Mouse (Mus musculus) erythroblast, embryonic 14.5 days (primary cell): ENCODE measurements around the gene Sbpl. TPM values are rescaled to one million over a fixed set of nuclear protein-coding genes. Genes with fewer than 3 reads are reported as not detected.

ENCODE experiments used
- H3K27me3 ChIP-seq: 2 replicates; pipeline ENCODE4 v1.6.1; 2012; ENCODE audit warnings: inconsistent platforms; ENCODE audit not compliant: control insufficient read depth
- H3K36me3 ChIP-seq: 2 replicates; pipeline ENCODE4 v1.6.1; 2012; ENCODE audit warnings: mild to moderate bottlenecking, inconsistent platforms; ENCODE audit not compliant: control insufficient read depth
- H3K4me1 ChIP-seq: 2 replicates; pipeline ENCODE4 v1.6.1; 2012; ENCODE audit warnings: inconsistent platforms; ENCODE audit not compliant: control insufficient read depth
- H3K4me3 ChIP-seq: replicated peaks from 2 replicates; pipeline ENCODE3; 2012; ENCODE audit warnings: moderate library complexity, mild to moderate bottlenecking, inconsistent platforms
- H3K9me3 ChIP-seq: 2 replicates; pipeline ENCODE4 v1.6.1; 2012; ENCODE audit warnings: low read length, inconsistent platforms, mixed read lengths; ENCODE audit not compliant: control insufficient read depth
- GATA1 ChIP-seq: IDR thresholded peaks from 2 replicates; pipeline ENCODE4 v1.6.1; 2012; ENCODE audit warnings: low read length, inconsistent platforms, mixed read lengths
- TAL1 ChIP-seq: IDR thresholded peaks from 3 replicates; pipeline ENCODE4 v1.6.1; 2012; ENCODE audit warnings: low read length, inconsistent platforms, mixed read lengths
- polyA plus RNA-seq: library from polyadenylated mRNA; stranded (reverse); fragments of >175 nt; gene quantifications from 2 replicates; pipeline ENCODE4 v1.2.3, GENCODE M21; 2012

Sbpl gene
- polyA plus RNA-seq, 1 experiment, result not detected

- Histone ChIP-seq H3K4me1 (peaks cover 5% of the 10 kb centered on the region), H3K27me3 (no peaks in the 10 kb centered on the region), H3K9me3 (no peaks in the 10 kb centered on the region), H3K4me3 (no peak overlapping the region), H3K36me3 (peaks cover 3% of the 10 kb centered on the region; the same call in 1 of the 2 replicates)
- TF ChIP-seq GATA1, result no peak
- no peak for TF ChIP-seq TAL1
Observed at GRCm38 (mm10) chr17:23989802-23990201, 34.7 kb upstream of the Sbpl start.

DNA sequence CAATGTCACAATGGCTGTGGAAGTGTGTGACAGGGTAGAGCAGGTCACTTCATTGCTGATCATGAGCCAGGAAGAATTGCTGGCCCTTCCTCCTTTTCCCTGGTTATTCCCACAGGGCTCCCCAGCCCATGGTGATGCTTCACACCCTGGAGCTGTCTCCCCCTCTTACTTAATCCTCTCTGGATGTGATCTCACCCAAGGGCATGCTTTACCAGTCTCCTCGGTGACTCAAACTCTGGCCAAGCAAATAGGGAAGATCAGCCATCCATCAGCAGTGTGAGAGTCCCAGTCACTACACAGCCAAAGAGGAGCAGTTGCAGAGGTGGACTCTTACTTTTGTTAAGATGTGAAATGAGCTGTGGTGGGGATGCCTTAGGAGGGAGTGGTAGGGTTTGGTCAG lies 29.9 kb upstream of the Sbpl start:
- H3K4me3 ChIP-seq, result no peak overlapping the region
- H3K36me3 ChIP-seq, result no peaks in the 10 kb centered on the region
- no peaks in the 10 kb centered on the region for H3K27me3 ChIP-seq
- no peaks in the 10 kb centered on the region for H3K9me3 ChIP-seq
- TF ChIP-seq GATA1, result no peak
- TF ChIP-seq TAL1, result no peak
- H3K4me1 ChIP-seq, result no peaks in the 10 kb centered on the region

DNA sequence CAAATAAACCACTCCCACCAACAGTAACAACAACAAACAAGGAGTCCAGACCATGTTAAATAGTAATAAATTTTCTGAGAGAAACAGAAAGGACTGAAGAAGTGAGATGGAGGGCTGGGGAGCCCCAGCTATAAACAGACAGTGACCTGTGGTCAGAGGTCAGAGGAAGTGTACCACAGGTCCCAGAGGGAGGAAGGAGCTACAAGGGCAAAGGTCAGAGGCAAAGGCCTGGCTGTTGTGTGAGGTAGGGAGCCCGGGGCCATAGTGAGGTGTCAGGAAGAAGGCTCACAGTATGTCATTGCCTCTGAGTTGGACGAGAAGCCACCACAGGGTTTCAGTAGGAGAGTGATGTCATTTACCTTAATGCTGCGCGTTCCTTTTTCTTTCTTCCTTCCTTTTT lies 27.8 kb upstream of the Sbpl start:
- TF ChIP-seq TAL1 (no peak), GATA1 (no peak)

DNA sequence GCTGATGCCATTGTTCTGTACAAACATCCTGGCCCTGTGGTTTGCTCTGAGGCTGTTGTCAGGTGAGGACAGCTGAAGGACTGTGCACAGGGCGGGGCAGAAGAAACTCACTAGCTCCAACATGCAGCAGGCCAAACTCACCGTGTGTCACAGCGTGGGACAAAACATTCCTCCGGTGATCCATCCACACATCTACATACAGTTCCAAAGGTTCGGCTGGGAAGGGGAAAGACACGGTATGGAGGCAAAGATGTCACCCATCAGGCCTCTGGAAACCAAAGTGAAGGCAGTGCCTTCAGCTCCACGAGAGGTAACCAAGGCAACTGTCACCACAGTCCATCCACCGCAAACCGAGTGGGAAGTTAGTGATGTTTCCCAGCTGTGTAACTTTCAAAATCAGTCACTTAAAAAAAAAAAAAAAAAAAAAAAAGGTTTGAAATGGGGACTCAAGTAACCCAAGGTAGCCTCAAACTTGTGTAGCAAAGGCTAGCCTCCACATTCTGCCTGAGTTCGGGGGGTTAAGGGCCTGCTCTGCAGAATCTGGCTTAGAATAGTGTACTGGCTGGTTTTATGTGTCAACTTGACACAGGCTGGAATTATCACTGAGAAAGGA lies 25.3 kb upstream of the Sbpl start, which contains the start of gene Prss30:
Gene Prss30 (minus strand): TSS at position 270 of the 613 bp plus-strand sequence.
- TF ChIP-seq TAL1 (no peak), GATA1 (no peak)
- no peaks in the 10 kb centered on the region for H3K27me3 ChIP-seq
- no peak within 1 kb of the TSS for H3K4me3 ChIP-seq
- H3K4me1 ChIP-seq, result no peaks in the 10 kb centered on the region
- H3K36me3 ChIP-seq, result no peaks in the 10 kb centered on the region
- H3K9me3 ChIP-seq, result no peaks in the 10 kb centered on the region

More for the DNA sequence above, 27.8 kb upstream of the Sbpl start:
- Histone ChIP-seq H3K9me3 (no peaks in the 10 kb centered on the region), H3K27me3 (no peaks in the 10 kb centered on the region), H3K36me3 (no peaks in the 10 kb centered on the region), H3K4me1 (no peaks in the 10 kb centered on the region), H3K4me3 (no peak overlapping the region)

DNA sequence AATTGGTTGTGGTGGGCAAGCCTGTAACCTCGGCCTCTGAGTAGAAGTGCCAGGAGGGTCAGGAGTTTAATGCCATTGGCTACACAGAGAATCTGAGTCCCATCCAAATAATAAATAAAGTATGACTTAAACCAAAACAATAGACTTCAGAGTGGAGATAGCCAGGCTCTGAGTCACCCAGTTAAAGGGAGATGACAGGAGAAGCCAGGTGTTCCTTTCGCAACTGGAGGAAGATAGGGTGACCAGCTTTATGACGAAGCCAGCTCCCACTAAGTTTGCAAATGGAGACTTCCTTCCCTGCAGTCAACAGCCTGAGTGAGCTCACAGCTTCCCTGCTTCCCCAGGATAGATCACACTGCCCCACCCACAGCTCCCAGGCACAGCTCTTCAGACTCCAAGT lies 24.4 kb upstream of the Sbpl start:
- H3K9me3 ChIP-seq, result no peaks in the 10 kb centered on the region

DNA sequence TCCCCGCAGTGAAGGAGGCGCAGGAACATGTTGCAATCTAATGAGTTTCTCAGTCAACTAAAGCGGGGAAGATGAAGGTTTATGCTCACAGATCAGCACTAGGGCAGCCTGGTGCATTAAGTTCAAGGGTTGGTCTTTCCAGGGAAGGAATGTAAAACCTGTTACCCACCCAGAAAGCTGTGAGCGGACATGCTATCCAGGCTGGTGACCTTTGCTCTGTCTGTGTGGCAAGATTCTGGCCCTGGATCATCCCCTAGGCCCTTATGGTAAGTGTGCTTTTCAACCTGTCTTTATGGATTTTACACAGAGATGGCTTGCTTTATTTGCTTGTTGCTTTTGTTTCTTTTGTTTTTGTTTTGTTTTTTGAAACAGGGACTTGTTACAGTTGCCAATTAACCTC lies 21.6 kb upstream of the Sbpl start:
- H3K27me3 ChIP-seq, result no peaks in the 10 kb centered on the region
- H3K4me1 ChIP-seq, result no peaks in the 10 kb centered on the region
- no peak overlapping the region for H3K4me3 ChIP-seq
- TF ChIP-seq GATA1 (no peak), TAL1 (no peak)
- H3K36me3 ChIP-seq, result no peaks in the 10 kb centered on the region
- no peaks in the 10 kb centered on the region for H3K9me3 ChIP-seq

More for the DNA sequence above, 24.4 kb upstream of the Sbpl start:
- TF ChIP-seq GATA1 (no peak), TAL1 (no peak)
- no peak overlapping the region for H3K4me3 ChIP-seq
- no peaks in the 10 kb centered on the region for H3K4me1 ChIP-seq
- H3K36me3 ChIP-seq, result no peaks in the 10 kb centered on the region
- H3K27me3 ChIP-seq, result no peaks in the 10 kb centered on the region

- TF ChIP-seq TAL1 (no peak), GATA1 (no peak)
- H3K36me3 ChIP-seq, result no peaks in the 10 kb centered on the region
- no peaks in the 10 kb centered on the region for H3K4me1 ChIP-seq
- no peaks in the 10 kb centered on the region for H3K9me3 ChIP-seq
- H3K27me3 ChIP-seq, result no peaks in the 10 kb centered on the region
- no peak overlapping the region for H3K4me3 ChIP-seq
Observed at GRCm38 (mm10) chr17:23971315-23971714, 16.2 kb upstream of the Sbpl start.

DNA sequence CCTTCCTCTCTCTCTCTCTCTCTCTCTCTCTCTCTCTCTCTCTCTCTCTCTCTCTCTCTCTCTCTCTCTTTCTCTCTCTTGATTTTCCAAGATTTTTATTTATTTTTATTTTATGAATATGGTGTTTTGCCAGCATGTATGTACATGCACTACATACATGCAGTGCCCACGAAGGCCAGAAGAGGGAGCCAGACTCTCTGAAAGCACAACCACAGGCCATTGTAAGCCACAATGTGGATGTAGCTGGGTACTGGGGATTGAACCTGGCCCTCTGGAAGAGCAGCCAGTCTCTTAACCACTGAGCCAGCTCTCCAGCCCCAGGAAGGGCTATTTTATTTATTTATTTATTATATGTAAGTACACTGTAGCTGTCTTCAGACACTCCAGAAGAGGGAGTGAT lies 14.2 kb upstream of the Sbpl start:
- Histone ChIP-seq H3K27me3 (no peaks in the 10 kb centered on the region), H3K9me3 (no peaks in the 10 kb centered on the region), H3K36me3 (no peaks in the 10 kb centered on the region), H3K4me3 (no peak overlapping the region), H3K4me1 (no peaks in the 10 kb centered on the region)
- TF ChIP-seq GATA1, result no peak
- no peak for TF ChIP-seq TAL1

DNA sequence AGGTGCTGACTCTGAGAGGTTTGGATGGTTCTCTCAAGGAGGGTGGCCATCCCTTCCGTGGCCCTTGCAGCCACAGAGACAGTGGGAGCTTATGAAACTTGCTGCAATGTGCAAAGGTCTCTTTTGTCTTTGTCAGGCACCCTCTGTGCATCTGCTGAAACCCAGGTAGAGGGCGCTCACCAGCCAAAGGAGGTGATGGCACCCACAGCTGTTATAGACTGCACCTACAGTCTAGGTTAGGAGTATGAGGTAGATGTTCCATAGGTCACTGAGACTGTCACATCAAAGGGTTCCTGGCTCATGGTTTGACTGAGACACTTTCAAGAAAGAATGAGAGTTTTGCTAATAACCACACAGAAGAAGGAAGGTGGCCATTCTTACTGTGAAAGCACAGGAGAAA lies 13.7 kb upstream of the Sbpl start:
- H3K4me3 ChIP-seq, result no peak overlapping the region
- no peaks in the 10 kb centered on the region for H3K36me3 ChIP-seq
- no peaks in the 10 kb centered on the region for H3K4me1 ChIP-seq
- no peaks in the 10 kb centered on the region for H3K27me3 ChIP-seq
- no peaks in the 10 kb centered on the region for H3K9me3 ChIP-seq
- no peak for TF ChIP-seq TAL1
- TF ChIP-seq GATA1, result no peak
